Mouse (Mus musculus) right cerebral cortex, postnatal 36 days (tissue): ENCODE measurements around the gene Eppin.

Experiments
- DNase-seq, 2 experiments: peaks; one replicate each; pipeline ENCODE4 v3.0.0; 2022; ENCODE audit warnings: low spot score in 2 of 2, mixed read lengths in 1 of 2

Gene Eppin

GRCm38 (mm10) chr2:164560106-164560505, 33.3 kb downstream of the Eppin start:
- DNase-seq = no peak

GRCm38 (mm10) chr2:164558991-164559645, 34.3 kb downstream of the Eppin start:
- DNase-seq = no peak

- DNase-seq = peak; percentile 52 to 70
Observed at GRCm38 (mm10) chr2:164558426-164558825, 35.0 kb downstream of the Eppin start.

GRCm38 (mm10) chr2:164551502-164551901, 41.9 kb downstream of the Eppin start:
- no peak for DNase-seq

- no peak for DNase-seq
Observed at GRCm38 (mm10) chr2:164550895-164551269, 42.5 kb downstream of the Eppin start.

GRCm38 (mm10) chr2:164549963-164550894, 43.2 kb downstream of the Eppin start:
- peak; percentile 39 to 50 for DNase-seq

GRCm38 (mm10) chr2:164549338-164549737, 44.1 kb downstream of the Eppin start:
- no peak for DNase-seq

GRCm38 (mm10) chr2:164544454-164545097, 48.8 kb downstream of the Eppin start:
- no peak for DNase-seq

- DNase-seq = no peak
Observed at GRCm38 (mm10) chr2:164543745-164544144, 49.6 kb downstream of the Eppin start.

GRCm38 (mm10) chr2:164542598-164542997, 50.8 kb downstream of the Eppin start:
- no peak for DNase-seq

GRCm38 (mm10) chr2:164542132-164542531, 51.3 kb downstream of the Eppin start:
- DNase-seq = peak; percentile 70 to 83

- no peak for DNase-seq
Observed at GRCm38 (mm10) chr2:164540652-164541427, 52.6 kb downstream of the Eppin start.
